Mouse (Mus musculus): Measurements from ENCODE around the gene Tanc1. TPM values are rescaled to one million over a fixed set of nuclear protein-coding genes. Genes with fewer than 3 reads are reported as not detected.
"Not testable (repeated sequence)": the region's sequence is repeated elsewhere in the genome, so short reads cannot be mapped to it uniquely, and the experiment has no call there.

Tanc1 gene
- polyA plus RNA-seq, 1 experiment from 2014 or later: 24.8 TPM

- Histone ChIP-seq H3K36me3 (ENCODE audit: control insufficient read depth, insufficient read depth, low read length) (peaks cover 33% of the 10 kb centered on the region), H3K4me2 (replicated peaks; ENCODE audit: low read depth, low read length) (no peak overlapping the region), H3K27ac (ENCODE audit: low read length) (peak overlapping the region; percentile 27; the same call in 1 of the 2 replicates), H3K9me3 (ENCODE audit: control insufficient read depth, low read depth, low read length) (no peaks in the 10 kb centered on the region), H3K9ac (replicated peaks; ENCODE audit: low read depth, low read length) (no peak overlapping the region), H3K4me1 (ENCODE audit: control insufficient read depth, insufficient read depth, low read length) (0 out of 2 replicates have a peak, but pooled peaks cover 4% of the 10 kb centered on the region), H3K4me3 (ENCODE audit: low read depth, low read length) (no peak overlapping the region), H3K27me3 (ENCODE audit: control insufficient read depth, insufficient read depth, low read length) (no peaks in the 10 kb centered on the region)
- no peak for ATAC-seq (ENCODE audit: insufficient number of reproducible peaks, insufficient read depth, low FRiP score, low read depth)
- WGBS: 78% methylated on average over 6 of the region's 6 CpGs
These were observed 230.7 kb downstream of the Tanc1 start for GRCm38 (mm10) chr2:59842556-59843008.

- Histone ChIP-seq H3K4me1 (ENCODE audit: control insufficient read depth, insufficient read depth, low read length) (0 out of 2 replicates have a peak, but pooled peaks cover 4% of the 10 kb centered on the region), H3K4me2 (replicated peaks; ENCODE audit: low read depth, low read length) (no peak overlapping the region), H3K36me3 (ENCODE audit: control insufficient read depth, insufficient read depth, low read length) (peaks cover 30% of the 10 kb centered on the region), H3K9ac (replicated peaks; ENCODE audit: low read depth, low read length) (no peak overlapping the region), H3K4me3 (ENCODE audit: low read depth, low read length) (no peak overlapping the region), H3K9me3 (ENCODE audit: control insufficient read depth, low read depth, low read length) (no peaks in the 10 kb centered on the region), H3K27ac (ENCODE audit: low read length) (no peak overlapping the region), H3K27me3 (ENCODE audit: control insufficient read depth, insufficient read depth, low read length) (no peaks in the 10 kb centered on the region)
- 91% methylated on average over 21 of the region's 21 CpGs for WGBS
- no peak for ATAC-seq (ENCODE audit: insufficient number of reproducible peaks, insufficient read depth, low FRiP score, low read depth)
These were observed 231.3 kb downstream of the Tanc1 start for GRCm38 (mm10) chr2:59843156-59843555.

GRCm38 (mm10) chr2:59843848-59844247, 232.0 kb downstream of the Tanc1 start:
- no peak overlapping the region for H3K27ac ChIP-seq (ENCODE audit: low read length)
- 0 out of 2 replicates have a peak, but pooled peaks cover 4% of the 10 kb centered on the region for H3K4me1 ChIP-seq (ENCODE audit: control insufficient read depth, insufficient read depth, low read length)
- H3K4me3 ChIP-seq (ENCODE audit: low read depth, low read length): no peak overlapping the region
- no peaks in the 10 kb centered on the region for H3K27me3 ChIP-seq (ENCODE audit: control insufficient read depth, insufficient read depth, low read length)
- 90% methylated on average over 6 of the region's 6 CpGs for WGBS
- no peaks in the 10 kb centered on the region for H3K9me3 ChIP-seq (ENCODE audit: control insufficient read depth, low read depth, low read length)
- peaks cover 30% of the 10 kb centered on the region for H3K36me3 ChIP-seq (ENCODE audit: control insufficient read depth, insufficient read depth, low read length)
- no peak for ATAC-seq (ENCODE audit: insufficient number of reproducible peaks, insufficient read depth, low FRiP score, low read depth)
- no peak overlapping the region for H3K4me2 ChIP-seq (replicated peaks; ENCODE audit: low read depth, low read length)
- H3K9ac ChIP-seq (replicated peaks; ENCODE audit: low read depth, low read length): no peak overlapping the region

GRCm38 (mm10) chr2:59851885-59852284, 240.0 kb downstream of the Tanc1 start:
- WGBS: 78% methylated on average over 3 of the region's 5 CpGs
- H3K36me3 ChIP-seq (ENCODE audit: control insufficient read depth, insufficient read depth, low read length); ATAC-seq (ENCODE audit: insufficient number of reproducible peaks, insufficient read depth, low FRiP score, low read depth); H3K4me2 ChIP-seq (replicated peaks; ENCODE audit: low read depth, low read length); H3K27me3 ChIP-seq (ENCODE audit: control insufficient read depth, insufficient read depth, low read length); H3K9ac ChIP-seq (replicated peaks; ENCODE audit: low read depth, low read length); H3K9me3 ChIP-seq (ENCODE audit: control insufficient read depth, low read depth, low read length); H3K27ac ChIP-seq (ENCODE audit: low read length); H3K4me1 ChIP-seq (ENCODE audit: control insufficient read depth, insufficient read depth, low read length); H3K4me3 ChIP-seq (ENCODE audit: low read depth, low read length): not testable (repeated sequence)

GRCm38 (mm10) chr2:59852916-59853315, 241.1 kb downstream of the Tanc1 start:
- no peak overlapping the region for H3K9ac ChIP-seq (replicated peaks; ENCODE audit: low read depth, low read length)
- no peak overlapping the region for H3K4me3 ChIP-seq (ENCODE audit: low read depth, low read length)
- 93% methylated on average over 11 of the region's 11 CpGs for WGBS
- ATAC-seq (ENCODE audit: insufficient number of reproducible peaks, insufficient read depth, low FRiP score, low read depth): no peak
- H3K27ac ChIP-seq (ENCODE audit: low read length): no peak overlapping the region
- H3K4me1 ChIP-seq (ENCODE audit: control insufficient read depth, insufficient read depth, low read length): no peaks in the 10 kb centered on the region
- no peak overlapping the region for H3K4me2 ChIP-seq (replicated peaks; ENCODE audit: low read depth, low read length)
- H3K36me3 ChIP-seq (ENCODE audit: control insufficient read depth, insufficient read depth, low read length): 0 out of 2 replicates have a peak, but pooled peaks cover 4% of the 10 kb centered on the region
- no peaks in the 10 kb centered on the region for H3K27me3 ChIP-seq (ENCODE audit: control insufficient read depth, insufficient read depth, low read length)
- no peaks in the 10 kb centered on the region for H3K9me3 ChIP-seq (ENCODE audit: control insufficient read depth, low read depth, low read length)

- Histone ChIP-seq H3K9me3 (ENCODE audit: control insufficient read depth, low read depth, low read length) (no peaks in the 10 kb centered on the region), H3K4me3 (ENCODE audit: low read depth, low read length) (no peak overlapping the region), H3K27me3 (ENCODE audit: control insufficient read depth, insufficient read depth, low read length) (no peaks in the 10 kb centered on the region), H3K4me2 (replicated peaks; ENCODE audit: low read depth, low read length) (no peak overlapping the region), H3K4me1 (ENCODE audit: control insufficient read depth, insufficient read depth, low read length) (no peaks in the 10 kb centered on the region), H3K9ac (replicated peaks; ENCODE audit: low read depth, low read length) (no peak overlapping the region), H3K36me3 (ENCODE audit: control insufficient read depth, insufficient read depth, low read length) (0 out of 2 replicates have a peak, but pooled peaks cover 4% of the 10 kb centered on the region), H3K27ac (ENCODE audit: low read length) (no peak overlapping the region)
- ATAC-seq (ENCODE audit: insufficient number of reproducible peaks, insufficient read depth, low FRiP score, low read depth): no peak
- 93% methylated on average over 10 of the region's 10 CpGs for WGBS
These were observed 241.7 kb downstream of the Tanc1 start for GRCm38 (mm10) chr2:59853543-59853942.

GRCm38 (mm10) chr2:59854363-59854762, 242.5 kb downstream of the Tanc1 start:
- 84% methylated on average over 9 of the region's 9 CpGs for WGBS
- Histone ChIP-seq H3K4me2 (replicated peaks; ENCODE audit: low read depth, low read length) (no peak overlapping the region), H3K9ac (replicated peaks; ENCODE audit: low read depth, low read length) (no peak overlapping the region), H3K27ac (ENCODE audit: low read length) (no peak overlapping the region), H3K36me3 (ENCODE audit: control insufficient read depth, insufficient read depth, low read length) (0 out of 2 replicates have a peak, but pooled peaks cover 4% of the 10 kb centered on the region), H3K27me3 (ENCODE audit: control insufficient read depth, insufficient read depth, low read length) (no peaks in the 10 kb centered on the region), H3K9me3 (ENCODE audit: control insufficient read depth, low read depth, low read length) (no peaks in the 10 kb centered on the region), H3K4me3 (ENCODE audit: low read depth, low read length) (no peak overlapping the region), H3K4me1 (ENCODE audit: control insufficient read depth, insufficient read depth, low read length) (no peaks in the 10 kb centered on the region)
- no peak for ATAC-seq (ENCODE audit: insufficient number of reproducible peaks, insufficient read depth, low FRiP score, low read depth)

- no peaks in the 10 kb centered on the region for H3K9me3 ChIP-seq (ENCODE audit: control insufficient read depth, low read depth, low read length)
- no peak overlapping the region for H3K4me2 ChIP-seq (replicated peaks; ENCODE audit: low read depth, low read length)
- no peaks in the 10 kb centered on the region for H3K4me1 ChIP-seq (ENCODE audit: control insufficient read depth, insufficient read depth, low read length)
- no peaks in the 10 kb centered on the region; the same call in 1 of the 2 replicates for H3K36me3 ChIP-seq (ENCODE audit: control insufficient read depth, insufficient read depth, low read length)
- no peak overlapping the region for H3K4me3 ChIP-seq (ENCODE audit: low read depth, low read length)
- H3K27ac ChIP-seq (ENCODE audit: low read length): no peak overlapping the region
- ATAC-seq (ENCODE audit: insufficient number of reproducible peaks, insufficient read depth, low FRiP score, low read depth): no peak
- WGBS: 88% methylated on average over 6 of the region's 6 CpGs
- no peaks in the 10 kb centered on the region for H3K27me3 ChIP-seq (ENCODE audit: control insufficient read depth, insufficient read depth, low read length)
- no peak overlapping the region for H3K9ac ChIP-seq (replicated peaks; ENCODE audit: low read depth, low read length)
These were observed 250.8 kb downstream of the Tanc1 start for GRCm38 (mm10) chr2:59862618-59863017.

GRCm38 (mm10) chr2:59870526-59870925, 258.7 kb downstream of the Tanc1 start:
- Histone ChIP-seq H3K9me3 (ENCODE audit: control insufficient read depth, low read depth, low read length) (no peaks in the 10 kb centered on the region), H3K36me3 (ENCODE audit: control insufficient read depth, insufficient read depth, low read length) (no peaks in the 10 kb centered on the region; the same call in 1 of the 2 replicates), H3K27me3 (ENCODE audit: control insufficient read depth, insufficient read depth, low read length) (no peaks in the 10 kb centered on the region), H3K4me3 (ENCODE audit: low read depth, low read length) (no peak overlapping the region), H3K27ac (ENCODE audit: low read length) (no peak overlapping the region), H3K4me1 (ENCODE audit: control insufficient read depth, insufficient read depth, low read length) (no peaks in the 10 kb centered on the region), H3K9ac (replicated peaks; ENCODE audit: low read depth, low read length) (no peak overlapping the region), H3K4me2 (replicated peaks; ENCODE audit: low read depth, low read length) (no peak overlapping the region)
- 85% methylated on average over 6 of the region's 6 CpGs for WGBS
- ATAC-seq (ENCODE audit: insufficient number of reproducible peaks, insufficient read depth, low FRiP score, low read depth): no peak

Measured in stomach, embryonic 14.5 days (tissue).